Mouse (Mus musculus) mouse embryonic stem cell (cell line): ENCODE data around the gene Tcf7l2.

Experiments
- in situ Hi-C, 2 experiments: fragments of 300-500 bp; cut with MboI; formaldehyde crosslinking; loops; 1 replicate in 1 of 2; 3 replicates in 1 of 2; pipeline ENCODE4 v1.14.3; 2019 to 2020; ENCODE audit warnings: low sequenced_read_pairs in 2 of 2, low pct_unique_long_range_greater_than_20kb in 1 of 2, mixed read lengths in 1 of 2; ENCODE audit not compliant: unreplicated experiment in 1 of 2

The Tcf7l2 gene

GRCm38 (mm10) chr19:55838389-55839035 is 96.9 kb downstream of the Tcf7l2 start:
- in situ Hi-C loops = no loop called here

- in situ Hi-C loops = no loop called here
Observed at GRCm38 (mm10) chr19:55839036-55839555, 97.5 kb downstream of the Tcf7l2 start.

- in situ Hi-C loops = no loop called here
Observed at GRCm38 (mm10) chr19:55840499-55841121, 99.0 kb downstream of the Tcf7l2 start.

GRCm38 (mm10) chr19:55842046-55842445 is 100.4 kb downstream of the Tcf7l2 start:
- in situ Hi-C loops = no loop called here

- in situ Hi-C loops = no loop called here
Observed at GRCm38 (mm10) chr19:55843111-55843887, 101.7 kb downstream of the Tcf7l2 start.

- in situ Hi-C loops = no loop called here
Observed at GRCm38 (mm10) chr19:55845702-55846101, 104.1 kb downstream of the Tcf7l2 start.

- in situ Hi-C loops = no loop called here
Observed at GRCm38 (mm10) chr19:55846256-55846655, 104.6 kb downstream of the Tcf7l2 start.

GRCm38 (mm10) chr19:55847043-55847442 is 105.4 kb downstream of the Tcf7l2 start:
- in situ Hi-C loops = no loop called here

GRCm38 (mm10) chr19:55850402-55851078 is 108.9 kb downstream of the Tcf7l2 start:
- in situ Hi-C loops = no loop called here

GRCm38 (mm10) chr19:55851498-55852324 is 110.1 kb downstream of the Tcf7l2 start:
- in situ Hi-C loops = no loop called here

- in situ Hi-C loops = no loop called here
Observed at GRCm38 (mm10) chr19:55854389-55854788, 112.8 kb downstream of the Tcf7l2 start.

GRCm38 (mm10) chr19:55855571-55855970 is 114.0 kb downstream of the Tcf7l2 start:
- in situ Hi-C loops = no loop called here

- in situ Hi-C loops = no loop called here
Observed at GRCm38 (mm10) chr19:55857328-55857727, 115.7 kb downstream of the Tcf7l2 start.

GRCm38 (mm10) chr19:55860009-55860743 is 118.6 kb downstream of the Tcf7l2 start:
- in situ Hi-C loops = no loop called here

GRCm38 (mm10) chr19:55861746-55862145 is 120.1 kb downstream of the Tcf7l2 start:
- in situ Hi-C loops = no loop called here

GRCm38 (mm10) chr19:55862559-55862958 is 120.9 kb downstream of the Tcf7l2 start:
- in situ Hi-C loops = no loop called here

- in situ Hi-C loops = no loop called here
Observed at GRCm38 (mm10) chr19:55865049-55865448, 123.4 kb downstream of the Tcf7l2 start.
